Mouse (Mus musculus) forebrain, embryonic 15.5 days (tissue): ENCODE data around the gene Ccdc51. TPM values are rescaled to one million over a fixed set of nuclear protein-coding genes. Genes with fewer than 3 reads are reported as not detected.

Experiments used
- ATAC-seq: fragments of 200-750 bp; cut with Nextera tagmentation; replicated peaks from 2 replicates; pipeline ENCODE4 v1.8.0; 2017; ENCODE audit warnings: mild to moderate bottlenecking, moderate TSS enrichment, moderate library complexity
- H3K27ac ChIP-seq: fragments of 300-500 bp; sonication (generic); replicated peaks from 2 replicates; pipeline ENCODE4 v1.5.1; 2015; ENCODE audit warnings: mild to moderate bottlenecking, inconsistent platforms
- H3K27me3 ChIP-seq: fragments of 300-500 bp; sonication (generic); 2 replicates; pipeline ENCODE4 v1.6.1; 2015; ENCODE audit warnings: inconsistent platforms
- H3K36me3 ChIP-seq: fragments of 300-500 bp; sonication (generic); 2 replicates; pipeline ENCODE4 v1.6.1; 2015; ENCODE audit warnings: mild to moderate bottlenecking, inconsistent platforms
- H3K4me1 ChIP-seq: fragments of 300-500 bp; sonication (generic); 2 replicates; pipeline ENCODE4 v1.6.1; 2015; ENCODE audit warnings: inconsistent platforms
- H3K4me2 ChIP-seq: fragments of 300-500 bp; sonication (generic); replicated peaks from 2 replicates; pipeline ENCODE4 v1.6.1; 2015; ENCODE audit warnings: mild to moderate bottlenecking, inconsistent platforms
- H3K4me3 ChIP-seq: fragments of 300-500 bp; sonication (generic); 2 replicates; pipeline ENCODE4 v1.5.1; 2015; ENCODE audit warnings: mild to moderate bottlenecking, inconsistent platforms
- H3K9ac ChIP-seq: fragments of 300-500 bp; sonication (generic); replicated peaks from 2 replicates; pipeline ENCODE4 v1.6.1; 2015; ENCODE audit warnings: mild to moderate bottlenecking, inconsistent platforms
- H3K9me3 ChIP-seq: fragments of 300-500 bp; sonication (generic); 2 replicates; pipeline ENCODE4 v1.6.1; 2016; ENCODE audit warnings: inconsistent platforms
- WGBS: fragments of 180-500 bp; shearing (Covaris S2); methylation state at CpG from one replicate; pipeline ENCODE4 v1.1.7; 2015; ENCODE audit warnings: mixed read lengths; 5-methylcytosine and 5-hydroxymethylcytosine counted together
- polyA plus RNA-seq: library from polyadenylated mRNA; unstranded; fragments of >200 nt; fragmentation: Nextera tagmentation; extraction: Ambion mirVana; gene quantifications from 2 replicates; pipeline ENCODE4 v1.2.1, GENCODE M21; 2015

Gene Ccdc51
- polyA plus RNA-seq, 1 experiment from 2014 or later: 17.3 TPM

GRCm38 (mm10) chr9:109051011-109051501 lies 31.2 kb upstream of the Ccdc51 start:
- no peak for ATAC-seq
- Histone ChIP-seq H3K9me3 (no peaks in the 10 kb centered on the region), H3K4me1 (peaks cover 11% of the 10 kb centered on the region), H3K27ac (no peak overlapping the region), H3K36me3 (no peaks in the 10 kb centered on the region), H3K9ac (no peak overlapping the region), H3K27me3 (no peaks in the 10 kb centered on the region), H3K4me2 (no peak overlapping the region), H3K4me3 (no peak overlapping the region)
- 92% methylated on average over 13 of the region's 13 CpGs for WGBS

GRCm38 (mm10) chr9:109051651-109052489 lies 30.4 kb upstream of the Ccdc51 start:
- Histone ChIP-seq H3K9ac (no peak overlapping the region), H3K27me3 (no peaks in the 10 kb centered on the region), H3K27ac (no peak overlapping the region), H3K9me3 (no peaks in the 10 kb centered on the region), H3K4me3 (no peak overlapping the region), H3K36me3 (peaks cover 6% of the 10 kb centered on the region), H3K4me2 (no peak overlapping the region), H3K4me1 (peaks cover 11% of the 10 kb centered on the region)
- WGBS: 91% methylated on average over 10 of the region's 10 CpGs
- ATAC-seq: no peak

GRCm38 (mm10) chr9:109052490-109053260 lies 29.6 kb upstream of the Ccdc51 start:
- no peak for ATAC-seq
- Histone ChIP-seq H3K4me2 (no peak overlapping the region), H3K36me3 (peaks cover 14% of the 10 kb centered on the region), H3K9ac (no peak overlapping the region), H3K4me1 (peaks cover 11% of the 10 kb centered on the region), H3K27ac (no peak overlapping the region), H3K9me3 (no peaks in the 10 kb centered on the region), H3K27me3 (no peaks in the 10 kb centered on the region), H3K4me3 (no peak overlapping the region)
- WGBS: 89% methylated on average over 9 of the region's 9 CpGs

DNA sequence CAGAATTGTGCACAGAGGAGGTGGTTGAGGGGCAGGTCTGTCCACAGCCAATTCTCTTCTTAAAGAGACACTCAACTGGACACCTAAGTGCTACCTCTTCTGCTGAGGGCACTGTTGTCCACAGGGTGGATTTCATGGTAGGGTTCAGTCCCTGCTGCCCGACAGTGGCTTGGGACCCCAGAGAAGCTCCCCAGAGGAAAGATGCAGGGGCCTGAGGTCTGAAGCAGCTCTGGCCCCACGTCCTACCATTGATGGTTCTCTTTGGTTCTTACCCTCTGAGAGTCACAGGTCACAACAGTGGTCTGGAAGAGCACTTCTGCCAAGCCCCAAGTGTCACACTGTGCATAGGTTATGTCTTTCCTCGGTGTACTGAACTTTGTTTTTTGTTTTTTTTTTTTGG lies 28.9 kb upstream of the Ccdc51 start:
- Histone ChIP-seq H3K27ac (no peak overlapping the region), H3K4me2 (no peak overlapping the region), H3K27me3 (no peaks in the 10 kb centered on the region), H3K4me3 (no peak overlapping the region), H3K9me3 (no peaks in the 10 kb centered on the region), H3K36me3 (peaks cover 21% of the 10 kb centered on the region), H3K4me1 (peaks cover 11% of the 10 kb centered on the region), H3K9ac (no peak overlapping the region)
- WGBS: 73% methylated on average over 3 of the region's 3 CpGs
- no peak for ATAC-seq

GRCm38 (mm10) chr9:109053851-109054250 lies 28.4 kb upstream of the Ccdc51 start:
- H3K4me2 ChIP-seq: no peak overlapping the region
- no peaks in the 10 kb centered on the region for H3K27me3 ChIP-seq
- no peak overlapping the region for H3K9ac ChIP-seq
- H3K27ac ChIP-seq: no peak overlapping the region
- H3K36me3 ChIP-seq: peaks cover 25% of the 10 kb centered on the region
- 79% methylated on average over 6 of the region's 6 CpGs for WGBS
- no peak overlapping the region for H3K4me3 ChIP-seq
- H3K4me1 ChIP-seq: peaks cover 15% of the 10 kb centered on the region
- no peak for ATAC-seq
- no peaks in the 10 kb centered on the region for H3K9me3 ChIP-seq

GRCm38 (mm10) chr9:109054712-109055111 lies 27.6 kb upstream of the Ccdc51 start:
- ATAC-seq: peak; percentile 71
- Histone ChIP-seq H3K27me3 (no peaks in the 10 kb centered on the region), H3K4me3 (peak overlapping the region; percentile 32), H3K27ac (peak overlapping the region; percentile 53), H3K9ac (peak overlapping the region; percentile 14; the same call in 1 of the 2 replicates), H3K9me3 (no peaks in the 10 kb centered on the region), H3K36me3 (peaks cover 25% of the 10 kb centered on the region), H3K4me1 (peaks cover 22% of the 10 kb centered on the region), H3K4me2 (peak overlapping the region; percentile 38)
- 7% methylated on average over 7 of the region's 7 CpGs for WGBS

DNA sequence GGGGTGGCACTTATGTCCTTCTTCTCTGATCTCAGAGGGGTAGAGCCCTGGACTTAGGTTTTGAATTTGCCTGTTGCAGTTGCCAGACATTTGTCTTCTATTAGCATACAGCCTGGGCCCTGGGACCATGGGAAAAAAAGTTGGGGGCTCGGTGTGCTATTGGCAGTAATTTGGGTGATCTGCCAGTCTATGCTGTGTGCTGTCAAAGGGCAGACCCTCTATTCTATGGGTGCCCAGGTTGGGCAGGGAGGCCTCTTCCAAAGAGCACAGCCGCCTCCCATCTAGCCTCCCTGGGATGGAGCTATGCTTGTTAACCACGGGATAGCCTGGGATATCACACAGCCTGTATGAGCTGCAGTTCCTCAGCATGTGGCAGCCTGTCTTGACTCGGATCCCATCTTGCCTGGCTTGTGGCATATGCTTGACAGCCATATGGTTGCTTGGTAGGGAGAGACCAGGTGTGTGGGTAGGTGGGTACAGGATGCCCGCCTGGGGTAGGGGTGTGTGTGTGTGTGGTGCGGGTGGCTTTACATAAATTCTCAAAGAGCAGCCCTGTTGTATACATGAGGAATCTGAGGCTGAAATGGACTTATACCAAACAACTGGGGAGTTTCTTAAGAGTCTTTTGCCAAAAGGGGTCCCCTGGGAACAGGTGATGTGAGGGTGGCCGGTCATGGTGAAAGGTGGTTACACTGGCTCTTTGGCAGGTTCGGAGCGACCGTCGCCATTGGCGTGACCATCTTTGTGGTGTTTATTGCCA lies 26.8 kb upstream of the Ccdc51 start:
- Histone ChIP-seq H3K4me1 (peaks cover 22% of the 10 kb centered on the region), H3K27me3 (no peaks in the 10 kb centered on the region), H3K36me3 (peaks cover 25% of the 10 kb centered on the region), H3K9me3 (no peaks in the 10 kb centered on the region), H3K27ac (peak overlapping the region; percentile 53; the same call in 1 of the 2 replicates), H3K4me2 (peak overlapping the region; percentile 38), H3K9ac (peak overlapping the region; percentile 14; the same call in 1 of the 2 replicates), H3K4me3 (peak overlapping the region; percentile 32)
- no peak for ATAC-seq
- 89% methylated on average over 12 of the region's 12 CpGs for WGBS

DNA sequence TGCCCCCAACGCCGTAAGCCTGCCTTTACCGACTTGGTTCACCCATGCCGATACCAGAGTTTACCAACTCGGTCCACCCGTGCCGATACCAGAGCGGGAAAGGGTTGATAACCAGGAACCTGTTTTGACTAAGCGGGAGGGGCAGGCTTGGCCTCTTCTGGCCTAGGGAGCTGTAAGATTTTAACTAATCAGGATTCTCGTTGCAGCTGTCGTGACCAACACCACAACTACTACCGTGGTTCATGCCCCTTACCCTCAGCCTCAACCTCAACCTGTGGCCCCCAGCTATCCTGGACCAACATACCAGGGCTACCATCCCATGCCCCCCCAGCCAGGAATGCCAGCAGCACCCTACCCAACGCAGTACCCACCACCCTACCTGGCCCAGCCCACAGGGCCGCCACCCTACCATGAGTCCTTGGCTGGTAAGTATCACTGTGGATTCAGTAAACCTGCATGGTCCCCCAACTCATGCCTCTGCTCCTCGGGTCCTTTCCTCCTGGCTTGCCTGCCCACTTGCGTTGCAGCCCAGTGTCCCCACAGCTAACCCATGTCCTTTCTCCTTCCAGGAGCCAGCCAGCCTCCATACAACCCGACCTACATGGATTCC lies 26.1 kb upstream of the Ccdc51 start:
- ATAC-seq: no peak
- H3K27me3 ChIP-seq: no peaks in the 10 kb centered on the region
- H3K9ac ChIP-seq: no peak overlapping the region
- H3K4me3 ChIP-seq: no peak overlapping the region
- H3K4me1 ChIP-seq: peaks cover 22% of the 10 kb centered on the region
- H3K9me3 ChIP-seq: no peaks in the 10 kb centered on the region
- peaks cover 27% of the 10 kb centered on the region for H3K36me3 ChIP-seq
- WGBS: 93% methylated on average over 17 of the region's 17 CpGs
- no peak overlapping the region for H3K27ac ChIP-seq
- no peak overlapping the region for H3K4me2 ChIP-seq

DNA sequence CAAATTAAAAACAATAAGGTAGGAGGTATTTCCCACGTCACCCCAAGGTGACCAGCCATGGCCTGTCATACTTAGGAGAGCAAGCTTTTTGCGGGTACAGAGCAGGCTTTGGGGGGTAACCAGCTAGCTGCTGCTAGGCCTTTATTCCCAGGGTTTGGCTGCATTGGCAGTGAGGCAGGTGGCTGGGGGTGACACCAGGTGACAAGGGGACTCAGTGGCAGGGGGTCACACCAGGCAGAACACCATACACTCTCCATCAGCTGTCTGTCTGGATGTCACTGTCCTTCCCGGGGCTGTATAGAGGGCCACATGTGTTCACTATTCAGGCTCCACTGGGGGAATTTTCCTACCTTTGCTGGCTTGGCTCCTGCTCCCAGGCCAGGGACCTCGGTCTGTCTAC lies 25.4 kb upstream of the Ccdc51 start:
- Histone ChIP-seq H3K36me3 (peaks cover 30% of the 10 kb centered on the region), H3K4me3 (no peak overlapping the region), H3K27me3 (no peaks in the 10 kb centered on the region), H3K4me1 (peaks cover 22% of the 10 kb centered on the region), H3K9me3 (no peaks in the 10 kb centered on the region), H3K9ac (no peak overlapping the region), H3K4me2 (no peak overlapping the region), H3K27ac (no peak overlapping the region)
- WGBS: 89% methylated on average over 4 of the region's 4 CpGs
- ATAC-seq: no peak

- Histone ChIP-seq H3K4me1 (peaks cover 22% of the 10 kb centered on the region), H3K36me3 (peaks cover 35% of the 10 kb centered on the region), H3K9me3 (no peaks in the 10 kb centered on the region), H3K4me2 (no peak overlapping the region), H3K9ac (no peak overlapping the region), H3K27me3 (no peaks in the 10 kb centered on the region), H3K27ac (no peak overlapping the region), H3K4me3 (no peak overlapping the region)
- WGBS: 82% methylated on average over 5 of the region's 5 CpGs
- no peak for ATAC-seq
These were observed 24.8 kb upstream of the Ccdc51 start for GRCm38 (mm10) chr9:109057543-109057942.

- Histone ChIP-seq H3K4me1 (peaks cover 22% of the 10 kb centered on the region), H3K9ac (0 out of 2 replicates have a peak overlapping the region, but pooled peaks have one; percentile 56), H3K27ac (no peak overlapping the region; the same call in 1 of the 2 replicates), H3K36me3 (peaks cover 41% of the 10 kb centered on the region), H3K4me3 (no peak overlapping the region), H3K9me3 (no peaks in the 10 kb centered on the region), H3K4me2 (no peak overlapping the region), H3K27me3 (no peaks in the 10 kb centered on the region)
- no peak for ATAC-seq
- WGBS: 94% methylated on average over 19 of the region's 19 CpGs
These were observed 24.1 kb upstream of the Ccdc51 start for GRCm38 (mm10) chr9:109058006-109058765.
